9 mouse cellular contexts compared by ENCODE assay signal in the genomic region with DNA sequence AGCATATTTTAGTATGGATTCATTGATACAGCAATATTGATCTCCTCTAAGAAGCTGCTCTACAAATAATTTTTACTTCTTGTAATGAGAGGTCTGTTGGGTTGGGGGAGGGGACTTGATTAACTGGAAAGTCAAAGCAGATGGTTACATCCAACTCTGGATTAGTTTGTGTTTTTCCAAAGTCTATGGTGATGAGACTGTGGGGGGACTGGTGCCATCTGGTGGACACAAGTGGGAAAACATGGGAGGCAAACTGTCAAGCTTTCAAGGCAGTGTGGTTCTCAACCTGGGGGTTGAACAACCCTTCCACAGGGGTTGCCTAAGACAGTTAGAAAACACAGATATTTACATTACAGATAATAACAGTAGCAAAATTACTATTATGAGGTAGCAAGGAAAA. TPM values are rescaled to one million over a fixed set of nuclear protein-coding genes. Genes with fewer than 3 reads are reported as not detected.
DNase-seq lines count a peak whose midpoint lies in the region; ATAC-seq and TF ChIP-seq lines count a peak whose summit lies in the region.
"Had no signal": no experiment of that assay in that cellular context is flagged by ENCODE, and none has a peak within 500 bp of the region (broad histone marks: within the 10 kb centered on the region; RNA-seq: fewer than 3 reads in every experiment).

No protein-coding gene starts in this region.

- TF ChIP-seq CTCF in Patski (IDR thresholded peaks at IDR 0.05) = peak; percentile 85
- TF ChIP-seq CTCF in cortical plate, adult 2 months (IDR thresholded peaks at IDR 0.05; ENCODE audit: extremely low read depth, insufficient read depth, low read length) = peak; percentile 85
- TF ChIP-seq CTCF in layer of hippocampus, adult 2 months (conservative IDR thresholded peaks at IDR 0.05) = peak; percentile 96

- TF ChIP-seq POLR2A in cortical plate, adult 2 months (IDR thresholded peaks at IDR 0.05; ENCODE audit: extremely low read depth, insufficient read depth, low read length) = no peak

- no peak overlapping the region for H3K27ac ChIP-seq in hindbrain, embryonic 11.5 days (ENCODE audit: low read depth, low read length)
- no peak overlapping the region for H3K27ac ChIP-seq in hindbrain, embryonic 13.5 days
- H3K27ac ChIP-seq in cortical plate, adult 2 months (ENCODE audit: insufficient read depth, low read length) = no peak overlapping the region
- no peak overlapping the region for H3K27ac ChIP-seq in layer of hippocampus, adult 2 months
- no peak overlapping the region for H3K27ac ChIP-seq in stomach, embryonic 14.5 days (ENCODE audit: low read length)
- H3K27ac ChIP-seq: embryonic facial prominence, embryonic 13.5 days had no signal

- no peak overlapping the region for H3K4me3 ChIP-seq in hindbrain, embryonic 11.5 days (ENCODE audit: low read depth, low read length)
- H3K4me3 ChIP-seq in hindbrain, embryonic 13.5 days = no peak overlapping the region
- H3K4me3 ChIP-seq in cortical plate, adult 2 months (ENCODE audit: insufficient read depth, low read length) = no peak overlapping the region
- H3K4me3 ChIP-seq in layer of hippocampus, adult 2 months = no peak overlapping the region
- no peak overlapping the region for H3K4me3 ChIP-seq in stomach, embryonic 14.5 days (ENCODE audit: low read depth, low read length)
- H3K4me3 ChIP-seq: embryonic facial prominence, embryonic 13.5 days had no signal

- POLR2A ChIA-PET in Patski (lab: Charles Lee) = no interaction called here

- H3K36me3 ChIP-seq in hindbrain, embryonic 11.5 days (ENCODE audit: control insufficient read depth, insufficient read depth, low read length) = no peaks in the 10 kb centered on the region
- H3K36me3 ChIP-seq in hindbrain, embryonic 13.5 days = no peaks in the 10 kb centered on the region
- no peaks in the 10 kb centered on the region for H3K36me3 ChIP-seq in stomach, embryonic 14.5 days (ENCODE audit: control insufficient read depth, insufficient read depth, low read length)
- H3K36me3 ChIP-seq: embryonic facial prominence, embryonic 13.5 days had no signal

- H3K4me2 ChIP-seq in hindbrain, embryonic 11.5 days (replicated peaks; ENCODE audit: low read depth, low read length) = no peak overlapping the region
- no peak overlapping the region for H3K4me2 ChIP-seq in hindbrain, embryonic 13.5 days
- no peak overlapping the region for H3K4me2 ChIP-seq in stomach, embryonic 14.5 days (replicated peaks; ENCODE audit: low read depth, low read length)
- H3K4me2 ChIP-seq: embryonic facial prominence, embryonic 13.5 days had no signal

- in situ Hi-C loops in Patski (cut with MboI; ENCODE audit: low pct_unique_long_range_greater_than_20kb) = loop anchor here (5.0 kb wide), 1 partner anchor 47 kb away; no protein-coding TSS in a partner anchor

- H3K4me1 ChIP-seq in hindbrain, embryonic 11.5 days (replicated peaks; ENCODE audit: control insufficient read depth, insufficient read depth, low read length) = no peaks in the 10 kb centered on the region
- no peaks in the 10 kb centered on the region for H3K4me1 ChIP-seq in hindbrain, embryonic 13.5 days (replicated peaks)
- H3K4me1 ChIP-seq in cortical plate, adult 2 months (ENCODE audit: control insufficient read depth, insufficient read depth, low read length) = no peaks in the 10 kb centered on the region
- H3K4me1 ChIP-seq in stomach, embryonic 14.5 days (ENCODE audit: control insufficient read depth, insufficient read depth, low read length) = no peaks in the 10 kb centered on the region

- peak; percentile 25; the same call in 1 of the 2 replicates for ATAC-seq in hindbrain, embryonic 11.5 days (ENCODE audit: low FRiP score)
- no peak for ATAC-seq in hindbrain, embryonic 13.5 days (ENCODE audit: low FRiP score)
- no peak for ATAC-seq in Patski
- peak; percentile 68 for ATAC-seq in granulocyte monocyte progenitor cell, adult 5-6 weeks (replicated peaks; ENCODE audit: poor library complexity, severe bottlenecking)
- 0 out of 2 replicates have a peak, but pooled peaks have one; percentile 53 for ATAC-seq in stomach, embryonic 14.5 days (ENCODE audit: insufficient number of reproducible peaks, insufficient read depth, low FRiP score, low read depth)

- DNase-seq in hindbrain, embryonic 11.5 days (ENCODE audit: low spot score) = peak; percentile 69
- DNase-seq in Patski (ENCODE audit: low read depth, low spot score) = no peak
- DNase-seq in layer of hippocampus, adult 2 months (ENCODE audit: low spot score in 2 of 2) = peak; percentile 61 to 76
- peak; percentile 32 to 61 for DNase-seq in lung, postnatal 4 days

- CTCF ChIA-PET in Patski (lab: Charles Lee) = interaction anchor here (1.0 to 1.9 kb wide), 8 partner anchors 8 to 50 kb away, joined by 3 to 8 read pairs (median 5); no protein-coding TSS in a partner anchor

- H3K9ac ChIP-seq in hindbrain, embryonic 11.5 days (ENCODE audit: low read depth, low read length) = no peak overlapping the region
- no peak overlapping the region for H3K9ac ChIP-seq in hindbrain, embryonic 13.5 days
- H3K9ac ChIP-seq in stomach, embryonic 14.5 days (replicated peaks; ENCODE audit: low read depth, low read length) = no peak overlapping the region
- H3K9ac ChIP-seq: embryonic facial prominence, embryonic 13.5 days had no signal

- H3K27me3 ChIP-seq in hindbrain, embryonic 11.5 days (ENCODE audit: control insufficient read depth, insufficient read depth, low read length) = no peaks in the 10 kb centered on the region
- no peaks in the 10 kb centered on the region for H3K27me3 ChIP-seq in hindbrain, embryonic 13.5 days
- no peaks in the 10 kb centered on the region for H3K27me3 ChIP-seq in Patski
- no peaks in the 10 kb centered on the region for H3K27me3 ChIP-seq in stomach, embryonic 14.5 days (ENCODE audit: control insufficient read depth, insufficient read depth, low read length)
- H3K27me3 ChIP-seq: embryonic facial prominence, embryonic 13.5 days had no signal

- H3K9me3 ChIP-seq in hindbrain, embryonic 11.5 days (ENCODE audit: control insufficient read depth, low read length) = no peaks in the 10 kb centered on the region
- no peaks in the 10 kb centered on the region for H3K9me3 ChIP-seq in hindbrain, embryonic 13.5 days
- no peaks in the 10 kb centered on the region for H3K9me3 ChIP-seq in stomach, embryonic 14.5 days (ENCODE audit: control insufficient read depth, low read depth, low read length)
- H3K9me3 ChIP-seq: embryonic facial prominence, embryonic 13.5 days had no signal

RNA-seq across cellular contexts. Expression of gene Tmem182, which starts 39.2 kb away (rescaled TPM):
- polyA plus RNA-seq in hindbrain, embryonic 11.5 days (2014; fragmentation: Nextera tagmentation; extraction: Ambion mirVana) = not detected in 2 replicates
- 0.12 TPM in 2 replicates for polyA plus RNA-seq in hindbrain, embryonic 13.5 days (2015; fragmentation: Nextera tagmentation; extraction: Ambion mirVana)
- not detected for polyA plus RNA-seq in Patski (2021)
- 0.15 and 0.19 TPM in 2 replicates for polyA plus RNA-seq in cortical plate, adult 2 months (2012; rRNA removed)
- not detected in 2 replicates for total RNA-seq in granulocyte monocyte progenitor cell, adult 5-6 weeks (2014; fragmentation: Nextera tagmentation)
- total RNA-seq in granulocyte monocyte progenitor cell, adult 5-6 weeks (2017) = not detected in 2 replicates
- total RNA-seq in layer of hippocampus, adult 2 months (2021) = under 1 TPM in 1 of 2 experiments, not detected in 1; 0.20 TPM
- 0.11 TPM in 1 of 2 replicates, not detected in the other for polyA plus RNA-seq in stomach, embryonic 14.5 days (2014; fragmentation: Nextera tagmentation; extraction: Ambion mirVana)

RNA-seq across cellular contexts. Expression of gene Mfsd9, which starts 54.1 kb away (rescaled TPM):
- polyA plus RNA-seq in hindbrain, embryonic 11.5 days (2014; fragmentation: Nextera tagmentation; extraction: Ambion mirVana) = 3.2 and 4.3 TPM in 2 replicates
- polyA plus RNA-seq in hindbrain, embryonic 13.5 days (2015; fragmentation: Nextera tagmentation; extraction: Ambion mirVana) = 5.3 and 5.6 TPM in 2 replicates
- polyA plus RNA-seq in Patski (2021) = 6.2 TPM
- polyA plus RNA-seq in cortical plate, adult 2 months (2012; rRNA removed) = 2.8 and 2.9 TPM in 2 replicates
- 1.1 and 1.6 TPM in 2 replicates for total RNA-seq in granulocyte monocyte progenitor cell, adult 5-6 weeks (2014; fragmentation: Nextera tagmentation)
- 0.88 and 1.2 TPM in 2 replicates for total RNA-seq in granulocyte monocyte progenitor cell, adult 5-6 weeks (2017)
- total RNA-seq in layer of hippocampus, adult 2 months (2021) = 1 to 10 TPM; 5.2 to 5.3 TPM
- 4.4 and 4.6 TPM in 2 replicates for polyA plus RNA-seq in stomach, embryonic 14.5 days (2014; fragmentation: Nextera tagmentation; extraction: Ambion mirVana)

Comparison
In these comparisons a context has a peak if more than half of its experiments do, and no peak if none do; other contexts are left out.
1. ATAC-seq: peak in hindbrain, embryonic 11.5 days (single experiment), granulocyte monocyte progenitor cell, adult 5-6 weeks (single experiment) and stomach, embryonic 14.5 days (single experiment); none in hindbrain, embryonic 13.5 days (single experiment) and Patski (single experiment).
2. Peak in every context shown above with its lines, with median percentiles within 50 percentile points of each other: CTCF ChIP-seq.